Mouse (Mus musculus) brain, embryonic 14.5 days (tissue): ENCODE measurements around the gene Trio.

Experiments
- CTCF ChIP-seq: fragments of 200-500 bp; IDR thresholded peaks from 2 replicates; pipeline ENCODE4 v1.5.1; 2012; ENCODE audit warnings: inconsistent platforms, mild to moderate bottlenecking, moderate library complexity, borderline replicate concordance; ENCODE audit not compliant: insufficient read depth, insufficient read length; ENCODE audit errors: extremely low read depth
- POLR2A ChIP-seq: fragments of 200-500 bp; IDR thresholded peaks from 2 replicates; pipeline ENCODE4 v1.6.1; 2012; ENCODE audit warnings: mild to moderate bottlenecking, inconsistent platforms, borderline replicate concordance; ENCODE audit not compliant: poor library complexity, insufficient read depth, insufficient read length, severe bottlenecking; ENCODE audit errors: extremely low read depth

GRCm38 (mm10) chr15:27994870-27995269 is 30.8 kb downstream of the Trio start:
- TF ChIP-seq POLR2A (no peak), CTCF (no peak)
